Mouse (Mus musculus) heart, adult 8-10 months (tissue): ENCODE results near the gene Casc3. TPM values are rescaled to one million over a fixed set of nuclear protein-coding genes. Genes with fewer than 3 reads are reported as not detected.

Experiments used
- DNase-seq: peaks from one replicate; pipeline ENCODE4 v3.0.0; 2022; ENCODE audit warnings: low spot score
- total RNA-seq, 4 experiments: library from RNA; stranded (reverse); gene quantifications; 2 replicates each; pipeline ENCODE4 v1.2.4; 2022

Casc3 gene
- total RNA-seq, 4 experiments from 2014 or later: 16.0 to 20.9 (median 17.8) TPM

DNA sequence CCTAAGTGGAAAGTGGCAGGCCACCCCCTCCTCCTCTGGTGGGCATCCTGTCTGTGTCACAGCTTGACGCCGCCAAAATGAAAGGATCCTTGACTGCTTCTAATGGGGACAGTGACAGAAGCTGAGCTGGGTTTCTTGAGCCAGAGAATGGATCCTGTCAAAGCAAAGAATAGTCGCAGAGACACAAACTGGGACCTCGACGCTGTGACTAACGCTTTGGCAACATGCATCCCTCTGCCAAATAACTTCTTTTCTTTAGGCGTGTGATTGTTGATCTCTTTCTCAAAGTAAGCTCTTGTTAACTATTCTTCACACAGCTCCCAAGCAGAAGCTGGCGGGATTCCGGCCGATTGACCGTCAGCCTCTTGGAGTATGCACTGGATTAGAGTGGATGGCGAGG, 62.6 kb downstream of the Casc3 start:
- DNase-seq: no peak

DNA sequence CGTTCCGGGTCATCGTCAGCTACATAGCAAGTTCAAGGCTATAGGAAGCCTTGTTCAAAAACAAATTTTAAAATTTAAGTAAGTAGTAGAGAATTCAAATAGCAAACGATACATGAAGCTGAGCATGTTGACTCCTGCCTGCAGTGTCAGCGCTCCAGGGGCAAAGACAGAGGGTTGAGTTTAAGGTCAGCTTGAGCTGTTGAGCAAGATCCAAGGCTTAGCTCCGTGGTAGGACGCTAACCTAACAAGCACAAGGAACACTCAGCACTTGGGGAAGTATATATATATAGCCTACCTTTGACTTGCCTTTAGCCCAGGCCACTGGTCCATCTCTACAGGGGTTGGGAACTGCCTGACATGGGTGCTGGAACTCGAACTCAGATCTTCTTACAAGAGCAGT, 65.2 kb downstream of the Casc3 start:
- DNase-seq: no peak

DNA sequence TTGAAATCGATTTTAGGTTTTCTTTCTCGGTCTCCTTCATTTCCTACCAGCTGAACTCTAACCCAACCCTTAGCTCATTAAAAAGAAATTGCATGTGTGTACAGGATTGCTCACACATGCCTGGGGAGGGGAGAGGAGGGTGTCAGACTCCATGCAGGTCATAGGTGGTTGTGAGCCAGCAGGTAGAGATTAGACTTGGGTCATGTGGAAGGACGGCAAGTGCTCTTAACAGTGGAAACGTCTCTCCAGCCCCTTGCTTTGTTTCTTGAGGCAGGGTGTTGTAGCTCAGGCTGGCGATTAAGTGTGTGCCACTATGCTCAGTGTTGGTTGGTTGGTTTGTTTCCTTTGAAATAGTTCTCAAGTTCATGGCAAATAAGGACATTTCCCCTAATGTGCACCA, 66.1 kb downstream of the Casc3 start:
- no peak for DNase-seq

DNA sequence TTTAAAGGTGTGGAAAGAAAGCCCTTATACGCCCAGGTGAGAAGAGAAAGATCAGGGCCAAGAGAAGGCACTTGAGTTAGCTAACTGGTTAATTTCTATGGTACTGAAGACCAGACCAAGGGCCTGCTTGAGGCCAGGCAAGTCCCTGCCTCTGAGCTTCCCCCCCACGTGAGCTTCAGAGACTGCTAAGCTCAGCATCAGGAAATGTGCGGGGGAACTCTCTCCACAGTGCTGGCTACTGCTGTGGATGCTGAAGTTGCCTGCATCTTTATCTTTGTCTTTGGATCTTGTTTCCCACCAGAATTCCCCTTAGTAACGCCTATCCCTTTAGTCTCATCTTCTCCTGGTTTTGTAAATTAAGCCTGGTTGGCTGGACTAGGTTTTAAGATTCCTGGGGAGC, 66.7 kb downstream of the Casc3 start:
- DNase-seq: no peak

DNA sequence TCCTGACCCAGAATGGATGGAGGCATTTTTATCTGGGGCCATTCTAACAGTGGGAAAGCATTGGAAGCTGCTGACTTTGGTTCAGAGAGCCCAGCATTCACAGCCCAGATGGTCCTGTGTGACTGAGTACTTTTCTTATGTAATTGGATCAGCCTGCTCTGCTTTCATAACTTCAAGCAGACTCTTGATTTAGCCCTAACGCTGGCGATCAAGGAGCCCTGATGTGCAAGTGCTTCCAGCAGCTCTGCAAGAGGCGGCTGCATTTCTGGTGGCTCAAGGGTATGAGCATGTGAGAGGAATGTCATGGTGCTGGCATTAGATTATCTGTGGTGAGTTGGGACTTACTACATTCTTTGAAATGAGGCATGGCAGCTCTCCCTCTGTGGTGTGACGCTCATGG, 67.3 kb downstream of the Casc3 start:
- peak; percentile 49 for DNase-seq

DNA sequence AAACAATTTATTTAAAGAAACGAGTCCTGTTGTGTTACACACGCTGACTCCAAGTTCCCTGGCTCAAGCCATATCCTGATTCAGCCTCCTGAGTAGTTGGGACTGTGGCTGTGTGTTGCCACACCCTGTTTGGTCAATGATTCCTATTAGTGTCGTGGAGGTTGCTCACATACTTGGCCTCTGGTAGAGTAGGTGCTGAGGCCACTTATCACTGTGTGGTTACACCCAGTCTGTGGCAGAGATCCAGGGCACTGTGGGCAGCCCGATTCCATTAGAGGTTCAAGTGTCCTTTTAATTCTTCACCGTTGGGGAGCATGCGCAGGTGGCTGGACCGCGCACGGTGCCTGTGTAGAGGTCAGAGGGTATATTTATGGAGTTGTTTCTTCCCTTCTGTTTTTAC, 69.2 kb downstream of the Casc3 start:
- DNase-seq: peak; percentile 50

DNA sequence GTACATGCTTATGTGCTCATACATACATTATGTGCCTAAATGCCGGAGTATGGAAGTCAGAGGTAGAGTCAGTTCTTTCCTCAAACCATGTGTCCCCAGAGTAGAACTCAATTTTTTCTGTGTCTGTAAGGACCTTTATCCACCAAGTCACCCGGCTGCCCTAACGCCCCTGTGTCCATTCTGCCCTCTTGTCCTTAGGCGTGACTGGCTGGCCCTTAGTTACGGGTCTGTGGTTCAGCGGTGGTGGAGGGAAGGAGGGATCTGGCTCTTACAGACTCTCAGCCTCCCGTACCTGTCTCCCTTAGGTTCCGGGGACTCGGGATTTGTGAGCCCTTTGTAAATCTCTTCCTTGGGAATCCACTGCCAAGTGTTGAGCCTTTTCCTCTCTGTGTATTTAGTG, 72.3 kb downstream of the Casc3 start:
- no peak for DNase-seq

Other genes starting within 250 kb of the Casc3 start
- gene Ormdl3, start 217.5 kb upstream of the Casc3 start, total RNA-seq: 10 to 100 TPM; 39.7 to 46.4 (median 43.1) TPM
- gene Lrrc3c, start 206.6 kb upstream of the Casc3 start, total RNA-seq: not detected
- gene Gm12355, start 179.2 kb upstream of the Casc3 start, total RNA-seq: 10 to 100 TPM in 1 of 4 experiments, 1 to 10 TPM in 3; 4.8 to 12.3 (median 7.9) TPM
- gene Gsdma3, start 178.5 kb upstream of the Casc3 start, total RNA-seq: 1 to 10 TPM; 1.6 to 3.4 (median 2.8) TPM
- gene Gsdma2, start 158.1 kb upstream of the Casc3 start, total RNA-seq: under 1 TPM in 1 of 4 experiments, not detected in 3; 0.25 TPM
- gene Gsdma, start 140.6 kb upstream of the Casc3 start, total RNA-seq: under 1 TPM in 2 of 4 experiments, not detected in 2; 0.14 to 0.16 TPM
- 100 to 1,000 TPM in 1 of 4 experiments, 10 to 100 TPM in 3; 95.0 to 106 (median 99.1) TPM for gene Psmd3, start 122.4 kb upstream of the Casc3 start, total RNA-seq
- not detected for gene Csf3, start 103.6 kb upstream of the Casc3 start, total RNA-seq
- 10 to 100 TPM; 44.4 to 49.9 (median 46.8) TPM for gene Med24, start 75.5 kb upstream of the Casc3 start, total RNA-seq
- gene Thra, start 64.3 kb upstream of the Casc3 start, total RNA-seq: 10 to 100 TPM; 92.5 to 98.4 (median 95.1) TPM
- gene Nr1d1, start 29.6 kb upstream of the Casc3 start, total RNA-seq: 100 to 1,000 TPM in 2 of 4 experiments, 10 to 100 TPM in 2; 81.4 to 121 (median 101) TPM
- gene Msl1, start 9.4 kb upstream of the Casc3 start, total RNA-seq: 10 to 100 TPM; 72.1 to 84.3 (median 78.7) TPM
- 1 to 10 TPM in 1 of 4 experiments, under 1 TPM in 3; 0.38 to 1.1 (median 0.76) TPM for gene Rapgefl1, start 31.9 kb downstream of the Casc3 start, total RNA-seq
- gene Wipf2, start 58.7 kb downstream of the Casc3 start, total RNA-seq: 10 to 100 TPM in 3 of 4 experiments, 1 to 10 TPM in 1; 9.4 to 12.6 (median 11.5) TPM
- gene Cdc6, start 102.9 kb downstream of the Casc3 start, total RNA-seq: under 1 TPM; 0.16 to 0.49 (median 0.25) TPM
- gene Rara, start 122.9 kb downstream of the Casc3 start, total RNA-seq: 10 to 100 TPM; 10.8 to 13.5 (median 11.9) TPM
- under 1 TPM in 1 of 4 experiments, not detected in 3; 0.44 TPM for gene Gjd3, start 178.1 kb downstream of the Casc3 start, total RNA-seq
- gene Top2a, start 219.3 kb downstream of the Casc3 start, total RNA-seq: 1 to 10 TPM in 2 of 4 experiments, under 1 TPM in 2; 0.41 to 3.2 (median 0.94) TPM
- 10 to 100 TPM; 79.9 to 86.6 (median 84.1) TPM for gene Igfbp4, start 236.3 kb downstream of the Casc3 start, total RNA-seq